ENCODE assay signal across 18 mouse cellular contexts in the genomic region with DNA sequence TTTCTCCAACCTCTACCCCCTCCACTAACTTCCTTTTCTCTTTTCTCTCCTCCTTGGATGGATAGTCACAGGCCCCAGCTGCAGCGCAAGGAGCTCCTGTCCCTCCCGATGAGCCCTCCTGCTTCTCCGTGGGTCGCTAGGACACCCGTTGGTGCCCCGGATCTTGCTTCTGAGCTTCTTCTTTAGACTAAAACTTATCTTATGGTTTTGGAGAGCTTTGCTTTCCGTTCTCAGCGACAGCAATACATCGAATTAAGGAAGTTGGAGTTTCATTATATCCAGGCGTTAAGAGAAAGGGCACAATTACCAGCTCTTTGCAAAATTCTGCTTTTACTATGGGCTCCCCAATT. TPM values are rescaled to one million over a fixed set of nuclear protein-coding genes. Genes with fewer than 3 reads are reported as not detected.
DNase-seq lines count a peak whose midpoint lies in the region; ATAC-seq lines count a peak whose summit lies in the region.
"Had no signal": no experiment of that assay in that cellular context is flagged by ENCODE, and none has a peak within 500 bp of the region (broad histone marks: within the 10 kb centered on the region; RNA-seq: fewer than 3 reads in every experiment).

No protein-coding gene starts in this region.

- H3K36me3 ChIP-seq in kidney, embryonic 15.5 days, result no peaks in the 10 kb centered on the region
- H3K36me3 ChIP-seq in kidney, embryonic 14.5 days (ENCODE audit: control insufficient read depth, insufficient read depth, low read length), result no peaks in the 10 kb centered on the region
- H3K36me3 ChIP-seq in hindbrain, embryonic 13.5 days, result no peaks in the 10 kb centered on the region
- H3K36me3 ChIP-seq in midbrain, embryonic 11.5 days (ENCODE audit: control insufficient read depth, insufficient read depth, low read length), result no peaks in the 10 kb centered on the region
- H3K36me3 ChIP-seq: embryonic facial prominence, embryonic 13.5 days; intestine, embryonic 15.5 days had no signal

- H3K27me3 ChIP-seq in kidney, embryonic 15.5 days, result peaks cover 99% of the 10 kb centered on the region
- peaks cover 97% of the 10 kb centered on the region for H3K27me3 ChIP-seq in kidney, embryonic 14.5 days (ENCODE audit: control insufficient read depth, insufficient read depth, low read length)
- H3K27me3 ChIP-seq in hindbrain, embryonic 13.5 days, result peaks cover 97% of the 10 kb centered on the region
- H3K27me3 ChIP-seq in midbrain, embryonic 11.5 days (ENCODE audit: control insufficient read depth, insufficient read depth, low read length), result peaks cover 67% of the 10 kb centered on the region

- DNase-seq in midbrain, embryonic 11.5 days (ENCODE audit: low spot score, missing footprints), result peak; percentile 95
- no peak for DNase-seq in layer of hippocampus, adult 18-20 months (ENCODE audit: low spot score in 2 of 2)
- no peak for DNase-seq in layer of hippocampus, postnatal 10 days (ENCODE audit: low spot score in 2 of 2)
- DNase-seq: adrenal gland, postnatal 36 days; heart, postnatal 10 days; kidney, postnatal 10 days; layer of hippocampus, adult 9-11 months; lung, embryonic 14.5 days; thymus, postnatal 36 days had no signal

- peaks cover 5% of the 10 kb centered on the region; the same call in 1 of the 2 replicates for H3K4me1 ChIP-seq in kidney, embryonic 15.5 days
- 0 out of 2 replicates have a peak, but pooled peaks cover 2% of the 10 kb centered on the region for H3K4me1 ChIP-seq in kidney, embryonic 14.5 days (ENCODE audit: control insufficient read depth, insufficient read depth, low read length)
- H3K4me1 ChIP-seq in hindbrain, embryonic 13.5 days (replicated peaks), result peaks cover 12% of the 10 kb centered on the region
- peaks cover 45% of the 10 kb centered on the region for H3K4me1 ChIP-seq in midbrain, embryonic 11.5 days (ENCODE audit: control insufficient read depth, insufficient read depth, low read length)

- H3K27ac ChIP-seq in kidney, embryonic 15.5 days, result no peak overlapping the region
- no peak overlapping the region for H3K27ac ChIP-seq in kidney, embryonic 14.5 days (ENCODE audit: low read depth, low read length)
- peak overlapping the region; percentile 71 for H3K27ac ChIP-seq in hindbrain, embryonic 13.5 days
- peak overlapping the region; percentile 92 for H3K27ac ChIP-seq in midbrain, embryonic 11.5 days (ENCODE audit: low read depth, low read length)
- H3K27ac ChIP-seq: embryonic facial prominence, embryonic 13.5 days; intestine, embryonic 15.5 days had no signal

- peak overlapping the region; percentile 13; the same call in 1 of the 2 replicates for H3K4me2 ChIP-seq in kidney, embryonic 15.5 days
- no peak overlapping the region for H3K4me2 ChIP-seq in kidney, embryonic 14.5 days (replicated peaks; ENCODE audit: low read depth, low read length)
- peak overlapping the region; percentile 34 for H3K4me2 ChIP-seq in hindbrain, embryonic 13.5 days
- peak overlapping the region; percentile 49 for H3K4me2 ChIP-seq in midbrain, embryonic 11.5 days
- H3K4me2 ChIP-seq: embryonic facial prominence, embryonic 13.5 days; intestine, embryonic 15.5 days; liver, embryonic 11.5 days; lung, embryonic 14.5 days had no signal

- H3K9me3 ChIP-seq in kidney, embryonic 15.5 days (replicated peaks), result no peaks in the 10 kb centered on the region
- H3K9me3 ChIP-seq in kidney, embryonic 14.5 days (ENCODE audit: control insufficient read depth, low read length), result no peaks in the 10 kb centered on the region
- no peaks in the 10 kb centered on the region for H3K9me3 ChIP-seq in hindbrain, embryonic 13.5 days
- no peaks in the 10 kb centered on the region for H3K9me3 ChIP-seq in midbrain, embryonic 11.5 days (ENCODE audit: control insufficient read depth, low read length)
- H3K9me3 ChIP-seq: embryonic facial prominence, embryonic 13.5 days; intestine, embryonic 15.5 days had no signal

- ATAC-seq in kidney, embryonic 15.5 days (replicated peaks; ENCODE audit: low FRiP score), result no peak
- ATAC-seq in kidney, embryonic 14.5 days (ENCODE audit: low FRiP score, low TSS enrichment), result no peak
- ATAC-seq in hindbrain, embryonic 13.5 days (ENCODE audit: low FRiP score), result no peak
- ATAC-seq in midbrain, embryonic 11.5 days (ENCODE audit: low FRiP score), result no peak; the same call in 1 of the 2 replicates
- ATAC-seq in monocyte, adult 5-6 weeks (replicated peaks; ENCODE audit: insufficient number of reproducible peaks, low FRiP score, low TSS enrichment, poor library complexity, severe bottlenecking), result no peak
- ATAC-seq: intestine, embryonic 15.5 days had no signal

- H3K9ac ChIP-seq in kidney, embryonic 15.5 days, result no peak overlapping the region
- H3K9ac ChIP-seq in kidney, embryonic 14.5 days (ENCODE audit: low read depth, low read length), result no peak overlapping the region
- H3K9ac ChIP-seq in hindbrain, embryonic 13.5 days, result 0 out of 2 replicates have a peak overlapping the region, but pooled peaks have one; percentile 9
- H3K9ac ChIP-seq in midbrain, embryonic 11.5 days (ENCODE audit: low read length), result peak overlapping the region; percentile 82
- H3K9ac ChIP-seq: embryonic facial prominence, embryonic 13.5 days; intestine, embryonic 15.5 days; lung, embryonic 14.5 days had no signal

- 2% methylated on average over 10 of the region's 10 CpGs for WGBS in kidney, embryonic 15.5 days
- under 1% methylated on average over 10 of the region's 10 CpGs for WGBS in kidney, embryonic 14.5 days
- 1% methylated on average over 10 of the region's 10 CpGs for WGBS in hindbrain, embryonic 13.5 days
- 3% methylated on average over 10 of the region's 10 CpGs for WGBS in midbrain, embryonic 11.5 days

- no peak overlapping the region for H3K4me3 ChIP-seq in kidney, embryonic 15.5 days (replicated peaks)
- no peak overlapping the region for H3K4me3 ChIP-seq in kidney, embryonic 14.5 days (ENCODE audit: low read length)
- no peak overlapping the region; the same call in 1 of the 2 replicates for H3K4me3 ChIP-seq in hindbrain, embryonic 13.5 days
- H3K4me3 ChIP-seq in midbrain, embryonic 11.5 days (ENCODE audit: low read depth, low read length), result peak overlapping the region; percentile 26
- H3K4me3 ChIP-seq: embryonic facial prominence, embryonic 13.5 days; intestine, embryonic 15.5 days had no signal

RNA-seq across cellular contexts. Expression of a gene that starts 10.1 kb away (rescaled TPM):
- 0.09 and 0.15 TPM in 2 replicates for polyA plus RNA-seq in kidney, embryonic 15.5 days (2015; fragmentation: Nextera tagmentation; extraction: Ambion mirVana)
- 0.10 and 0.27 TPM in 2 replicates for polyA plus RNA-seq in kidney, embryonic 14.5 days (2014; fragmentation: Nextera tagmentation; extraction: Ambion mirVana)
- 0.58 and 0.71 TPM in 2 replicates for polyA plus RNA-seq in hindbrain, embryonic 13.5 days (2015; fragmentation: Nextera tagmentation; extraction: Ambion mirVana)
- polyA plus RNA-seq in midbrain, embryonic 11.5 days (2014; fragmentation: Nextera tagmentation; extraction: Ambion mirVana), result 2.4 and 2.9 TPM in 2 replicates
- total RNA-seq in layer of hippocampus, adult 18-20 months (2021), result under 1 TPM; 0.33 to 0.54 TPM
- not detected in 3 replicates for total RNA-seq in monocyte, adult 5-6 weeks (2017)
- under 1 TPM; 0.11 to 0.14 TPM for total RNA-seq in layer of hippocampus, postnatal 10 days (2021)
- polyA plus RNA-seq: embryonic facial prominence, embryonic 13.5 days; forebrain, embryonic 11.5 days; gonadal fat pad, adult 2 months; intestine, embryonic 15.5 days; liver, embryonic 11.5 days; lung, embryonic 14.5 days had no signal

Comparison
In these comparisons a context has a peak if more than half of its experiments do, and no peak if none do; other contexts are left out.
1. H3K27ac ChIP-seq: peak in hindbrain, embryonic 13.5 days (single experiment) and midbrain, embryonic 11.5 days (single experiment); none in kidney, embryonic 15.5 days (single experiment) and kidney, embryonic 14.5 days (single experiment).
2. H3K9ac ChIP-seq: peak in hindbrain, embryonic 13.5 days (single experiment) and midbrain, embryonic 11.5 days (single experiment); none in kidney, embryonic 15.5 days (single experiment) and kidney, embryonic 14.5 days (single experiment).